Mouse (Mus musculus): ENCODE results near the gene Qk. TPM values are rescaled to one million over a fixed set of nuclear protein-coding genes. Genes with fewer than 3 reads are reported as not detected.
A peak's percentile ranks its signal among the peaks of the same experiment; 100 is the strongest.

Gene Qk
- 100 to 1,000 TPM; 490 to 493 TPM for total RNA-seq (2021)
- long read RNA-seq, experiment 1, full-length matches to known transcripts, result 32 of 294 reads
- long read RNA-seq, experiment 1, partial matches to known transcripts, result 2 of 294 reads
- long read RNA-seq, experiment 1, other reads (novel, unspliced or antisense), result 260 of 294 reads
- long read RNA-seq, experiment 2, full-length matches to known transcripts, result 17 of 126 reads
- long read RNA-seq, experiment 2, partial matches to known transcripts, result 5 of 126 reads
- long read RNA-seq, experiment 2, other reads (novel, unspliced or antisense), result 104 of 126 reads

GRCm38 (mm10) chr17:10319685-10320455, at the start of gene Qk:
Gene Qk, minus strand, starts transcription at chr17:10319854.
- DNase-seq, result peak; percentile 95 to 96

GRCm38 (mm10) chr17:10367044-10367443, 47.4 kb upstream of the Qk start:
- DNase-seq, result peak in 1 of 2 experiments; percentile 61

- DNase-seq, result no peak
Measured at GRCm38 (mm10) chr17:10366577-10366976, 46.9 kb upstream of the Qk start.

- no peak for DNase-seq
Measured at GRCm38 (mm10) chr17:10365501-10366482, 46.1 kb upstream of the Qk start.

GRCm38 (mm10) chr17:10363151-10363550, 43.5 kb upstream of the Qk start:
- DNase-seq, result no peak

- DNase-seq, result no peak
Measured at GRCm38 (mm10) chr17:10361882-10362291, 42.2 kb upstream of the Qk start.

GRCm38 (mm10) chr17:10360738-10361137, 41.1 kb upstream of the Qk start:
- DNase-seq, result peak in 1 of 2 experiments; percentile 54

GRCm38 (mm10) chr17:10359466-10359865, 39.8 kb upstream of the Qk start:
- peak in 1 of 2 experiments; percentile 69 for DNase-seq

GRCm38 (mm10) chr17:10357348-10357747, 37.7 kb upstream of the Qk start:
- no peak for DNase-seq

GRCm38 (mm10) chr17:10356294-10356693, 36.6 kb upstream of the Qk start:
- DNase-seq, result no peak

- no peak for DNase-seq
Measured at GRCm38 (mm10) chr17:10355746-10356145, 36.1 kb upstream of the Qk start.

- no peak for DNase-seq
Measured at GRCm38 (mm10) chr17:10338286-10338685, 18.6 kb upstream of the Qk start.

GRCm38 (mm10) chr17:10336558-10336957, 16.9 kb upstream of the Qk start:
- no peak for DNase-seq

- peak in 1 of 2 experiments; percentile 64 for DNase-seq
Measured at GRCm38 (mm10) chr17:10335809-10336499, 16.3 kb upstream of the Qk start.

GRCm38 (mm10) chr17:10334957-10335690, 15.5 kb upstream of the Qk start:
- peak; percentile 88 for DNase-seq

- no peak for DNase-seq
Measured at GRCm38 (mm10) chr17:10334481-10334880, 14.8 kb upstream of the Qk start.

GRCm38 (mm10) chr17:10333321-10333720, 13.7 kb upstream of the Qk start:
- no peak for DNase-seq

GRCm38 (mm10) chr17:10332127-10332526, 12.5 kb upstream of the Qk start:
- DNase-seq, result no peak

GRCm38 (mm10) chr17:10329461-10329860, 9.8 kb upstream of the Qk start:
- DNase-seq, result no peak

GRCm38 (mm10) chr17:10328544-10329100, 9.0 kb upstream of the Qk start:
- DNase-seq, result no peak

Measured in heart, adult 18-20 months (tissue).